In genomic region chr17:17829816-17830535, GRCm38 (mm10) we compare ENCODE assay signal across 10 mouse cellular contexts. TPM values are rescaled to one million over a fixed set of nuclear protein-coding genes. Genes with fewer than 3 reads are reported as not detected.
DNase-seq lines count a peak whose midpoint lies in the region; ATAC-seq and TF ChIP-seq lines count a peak whose summit lies in the region.
"Had no signal": no experiment of that assay in that cellular context is flagged by ENCODE, and none has a peak within 500 bp of the region (broad histone marks: within the 10 kb centered on the region; RNA-seq: fewer than 3 reads in every experiment).

No protein-coding gene starts in this region.

- 65% methylated on average over 23 of the region's 23 CpGs for WGBS in liver, embryonic 12.5 days (ENCODE audit: insufficient replicate concordance)
- 77% methylated on average over 18 of the region's 23 CpGs for WGBS in liver, postnatal 0 days (ENCODE audit: insufficient replicate concordance)
- WGBS in embryonic facial prominence, embryonic 14.5 days = 40% methylated on average over 12 of the region's 23 CpGs
- 47% methylated on average over 23 of the region's 23 CpGs for WGBS in hindbrain, postnatal 0 days
- WGBS in neural tube, embryonic 13.5 days = 42% methylated on average over 22 of the region's 23 CpGs

- H3K36me3 ChIP-seq in liver, embryonic 12.5 days = peaks cover 5% of the 10 kb centered on the region; the same call in 1 of the 2 replicates
- no peaks in the 10 kb centered on the region for H3K36me3 ChIP-seq in liver, postnatal 0 days (replicated peaks; ENCODE audit: insufficient read depth, low read length)
- peaks cover 40% of the 10 kb centered on the region for H3K36me3 ChIP-seq in embryonic facial prominence, embryonic 14.5 days (ENCODE audit: control insufficient read depth, insufficient read depth, low read length)
- peaks cover 6% of the 10 kb centered on the region for H3K36me3 ChIP-seq in hindbrain, postnatal 0 days (ENCODE audit: insufficient read depth, low read length)
- H3K36me3 ChIP-seq in neural tube, embryonic 13.5 days = peaks cover 34% of the 10 kb centered on the region

- H3K27ac ChIP-seq in liver, embryonic 12.5 days = no peak overlapping the region
- no peak overlapping the region for H3K27ac ChIP-seq in liver, postnatal 0 days (ENCODE audit: low read depth)
- H3K27ac ChIP-seq in embryonic facial prominence, embryonic 14.5 days (replicated peaks; ENCODE audit: low read depth, low read length) = peak overlapping the region; percentile 100
- peak overlapping the region; percentile 99 for H3K27ac ChIP-seq in hindbrain, postnatal 0 days
- H3K27ac ChIP-seq in neural tube, embryonic 13.5 days (replicated peaks) = peak overlapping the region; percentile 100

- no peaks in the 10 kb centered on the region for H3K9me3 ChIP-seq in liver, embryonic 12.5 days (replicated peaks)
- H3K9me3 ChIP-seq in liver, postnatal 0 days (ENCODE audit: low read length) = no peaks in the 10 kb centered on the region
- no peaks in the 10 kb centered on the region for H3K9me3 ChIP-seq in embryonic facial prominence, embryonic 14.5 days (ENCODE audit: control insufficient read depth, low read length)
- H3K9me3 ChIP-seq in hindbrain, postnatal 0 days (ENCODE audit: low read length) = no peaks in the 10 kb centered on the region
- no peaks in the 10 kb centered on the region for H3K9me3 ChIP-seq in neural tube, embryonic 13.5 days

- no peak for TF ChIP-seq CTCF in liver, postnatal 0 days (IDR thresholded peaks at IDR 0.05; ENCODE audit: low read depth)
- TF ChIP-seq CTCF in hindbrain, postnatal 0 days (IDR thresholded peaks at IDR 0.05; ENCODE audit: low read depth) = no peak

- ATAC-seq in liver, embryonic 12.5 days = no peak
- no peak for ATAC-seq in liver, postnatal 0 days
- ATAC-seq in embryonic facial prominence, embryonic 14.5 days (ENCODE audit: low read depth) = no peak
- no peak for ATAC-seq in hindbrain, postnatal 0 days
- no peak for ATAC-seq in neural tube, embryonic 13.5 days (ENCODE audit: low read depth)

- peaks cover 6% of the 10 kb centered on the region; the same call in 1 of the 2 replicates for H3K4me1 ChIP-seq in liver, embryonic 12.5 days
- peaks cover 7% of the 10 kb centered on the region for H3K4me1 ChIP-seq in liver, postnatal 0 days (ENCODE audit: insufficient read depth)
- peaks cover 33% of the 10 kb centered on the region for H3K4me1 ChIP-seq in embryonic facial prominence, embryonic 14.5 days (ENCODE audit: control insufficient read depth, insufficient read depth, low read length)
- peaks cover 16% of the 10 kb centered on the region for H3K4me1 ChIP-seq in hindbrain, postnatal 0 days (ENCODE audit: insufficient read depth, low read length)
- H3K4me1 ChIP-seq in neural tube, embryonic 13.5 days (replicated peaks) = peaks cover 58% of the 10 kb centered on the region

- H3K27me3 ChIP-seq in liver, embryonic 12.5 days (replicated peaks) = peaks cover 48% of the 10 kb centered on the region
- H3K27me3 ChIP-seq in liver, postnatal 0 days (ENCODE audit: insufficient read depth, low read length) = peaks cover 11% of the 10 kb centered on the region; the same call in 1 of the 2 replicates
- no peaks in the 10 kb centered on the region for H3K27me3 ChIP-seq in embryonic facial prominence, embryonic 14.5 days (replicated peaks; ENCODE audit: control insufficient read depth, insufficient read depth, low read length)
- no peaks in the 10 kb centered on the region for H3K27me3 ChIP-seq in hindbrain, postnatal 0 days (ENCODE audit: insufficient read depth, low read length)
- H3K27me3 ChIP-seq in neural tube, embryonic 13.5 days = no peaks in the 10 kb centered on the region

- H3K4me3 ChIP-seq in liver, embryonic 12.5 days = peak overlapping the region; percentile 58
- H3K4me3 ChIP-seq in liver, postnatal 0 days (ENCODE audit: low read depth, low read length) = no peak overlapping the region
- H3K4me3 ChIP-seq in embryonic facial prominence, embryonic 14.5 days (ENCODE audit: low read depth, low read length) = peak overlapping the region; percentile 77
- peak overlapping the region; percentile 87 for H3K4me3 ChIP-seq in hindbrain, postnatal 0 days (ENCODE audit: low read length)
- H3K4me3 ChIP-seq in neural tube, embryonic 13.5 days = peak overlapping the region; percentile 88

- TF ChIP-seq EP300 in liver, postnatal 0 days (IDR thresholded peaks at IDR 0.05; ENCODE audit: low read depth) = no peak

- DNase-seq in liver, postnatal 0 days = no peak
- no peak for DNase-seq in embryonic facial prominence, embryonic 14.5 days (ENCODE audit: low spot score)
- DNase-seq in hindbrain, postnatal 0 days (ENCODE audit: low spot score) = no peak
- no peak for DNase-seq in gastrocnemius, postnatal 14 days
- no peak for DNase-seq in spleen, postnatal 10 days (ENCODE audit: low spot score in 2 of 2)
- DNase-seq in gastrocnemius, postnatal 25 days = no peak

- H3K9ac ChIP-seq in liver, embryonic 12.5 days = 0 out of 2 replicates have a peak overlapping the region, but pooled peaks have one; percentile 4
- H3K9ac ChIP-seq in liver, postnatal 0 days (replicated peaks) = no peak overlapping the region
- H3K9ac ChIP-seq in embryonic facial prominence, embryonic 14.5 days (ENCODE audit: low read depth, low read length) = peak overlapping the region; percentile 87
- peak overlapping the region; percentile 89 for H3K9ac ChIP-seq in hindbrain, postnatal 0 days (replicated peaks; ENCODE audit: low read length)
- peak overlapping the region; percentile 99 for H3K9ac ChIP-seq in neural tube, embryonic 13.5 days

- intact Hi-C loops in gastrocnemius, postnatal 14 days (cut with DNase I; ENCODE audit: low total_unique reads) = no loop called here

- H3K4me2 ChIP-seq in liver, embryonic 12.5 days = peak overlapping the region; percentile 76
- no peak overlapping the region for H3K4me2 ChIP-seq in liver, postnatal 0 days (ENCODE audit: low read depth, low read length)
- H3K4me2 ChIP-seq in embryonic facial prominence, embryonic 14.5 days (ENCODE audit: low read depth, low read length) = peak overlapping the region; percentile 88
- H3K4me2 ChIP-seq in hindbrain, postnatal 0 days (ENCODE audit: low read depth, low read length) = peak overlapping the region; percentile 94
- H3K4me2 ChIP-seq in neural tube, embryonic 13.5 days = peak overlapping the region; percentile 94

RNA-seq across cellular contexts. Expression of gene Spaca6, which starts 3.0 kb away (rescaled TPM):
- polyA plus RNA-seq in liver, embryonic 12.5 days (2016; fragmentation: Nextera tagmentation; extraction: Ambion mirVana) = 5.6 and 6.4 TPM in 2 replicates
- polyA plus RNA-seq in liver, postnatal 0 days (2015; fragmentation: Nextera tagmentation; extraction: Ambion mirVana) = 2.1 and 3.1 TPM in 2 replicates
- polyA plus RNA-seq in embryonic facial prominence, embryonic 14.5 days (2014; fragmentation: Nextera tagmentation; extraction: Ambion mirVana) = 15.6 and 20.3 TPM in 2 replicates
- total RNA-seq in hindbrain, postnatal 0 days (2014; rRNA removed) = 22.8 and 29.8 TPM in 2 replicates
- polyA plus RNA-seq in hindbrain, postnatal 0 days (2015; fragmentation: Nextera tagmentation; extraction: Ambion mirVana) = 18.4 and 18.7 TPM in 2 replicates
- polyA plus RNA-seq in neural tube, embryonic 13.5 days (2015; fragmentation: Nextera tagmentation; extraction: Ambion mirVana) = 31.4 and 36.0 TPM in 2 replicates
- 1 to 10 TPM; 6.8 to 9.1 TPM for total RNA-seq in gastrocnemius, postnatal 14 days (2021)
- 10 to 100 TPM in 1 of 2 experiments, 1 to 10 TPM in 1; 7.0 to 15.8 TPM for total RNA-seq in gastrocnemius, postnatal 25 days (2021)

RNA-seq across cellular contexts. Expression of gene Has1, which starts 25.0 kb away (rescaled TPM):
- 0.13 and 0.14 TPM in 2 replicates for polyA plus RNA-seq in liver, embryonic 12.5 days (2016; fragmentation: Nextera tagmentation; extraction: Ambion mirVana)
- 0.08 and 0.09 TPM in 2 replicates for polyA plus RNA-seq in liver, postnatal 0 days (2015; fragmentation: Nextera tagmentation; extraction: Ambion mirVana)
- 1.0 and 1.7 TPM in 2 replicates for polyA plus RNA-seq in embryonic facial prominence, embryonic 14.5 days (2014; fragmentation: Nextera tagmentation; extraction: Ambion mirVana)
- total RNA-seq in hindbrain, postnatal 0 days (2014; rRNA removed) = 0.07 and 1.4 TPM in 2 replicates
- 1.1 and 1.2 TPM in 2 replicates for polyA plus RNA-seq in hindbrain, postnatal 0 days (2015; fragmentation: Nextera tagmentation; extraction: Ambion mirVana)
- 0.63 and 0.70 TPM in 2 replicates for polyA plus RNA-seq in neural tube, embryonic 13.5 days (2015; fragmentation: Nextera tagmentation; extraction: Ambion mirVana)
- total RNA-seq in gastrocnemius, postnatal 14 days (2021) = under 1 TPM in 1 of 2 experiments, not detected in 1; 0.09 TPM
- under 1 TPM; 0.15 to 0.40 TPM for total RNA-seq in gastrocnemius, postnatal 25 days (2021)
- total RNA-seq: neutrophil, adult 5-6 weeks had no signal

RNA-seq across cellular contexts. Expression of gene Fpr1, which starts 53.8 kb away (rescaled TPM):
- polyA plus RNA-seq in liver, embryonic 12.5 days (2016; fragmentation: Nextera tagmentation; extraction: Ambion mirVana) = 0.61 and 0.92 TPM in 2 replicates
- polyA plus RNA-seq in liver, postnatal 0 days (2015; fragmentation: Nextera tagmentation; extraction: Ambion mirVana) = 13.3 and 13.7 TPM in 2 replicates
- 0.30 and 0.89 TPM in 2 replicates for polyA plus RNA-seq in embryonic facial prominence, embryonic 14.5 days (2014; fragmentation: Nextera tagmentation; extraction: Ambion mirVana)
- total RNA-seq in hindbrain, postnatal 0 days (2014; rRNA removed) = not detected in 2 replicates
- not detected in 2 replicates for polyA plus RNA-seq in hindbrain, postnatal 0 days (2015; fragmentation: Nextera tagmentation; extraction: Ambion mirVana)
- 0.14 TPM in 1 of 2 replicates, not detected in the other for polyA plus RNA-seq in neural tube, embryonic 13.5 days (2015; fragmentation: Nextera tagmentation; extraction: Ambion mirVana)
- total RNA-seq in gastrocnemius, postnatal 14 days (2021) = not detected
- not detected for total RNA-seq in gastrocnemius, postnatal 25 days (2021)

RNA-seq across cellular contexts. Expression of gene Fpr2, which starts 57.6 kb away (rescaled TPM):
- polyA plus RNA-seq in liver, embryonic 12.5 days (2016; fragmentation: Nextera tagmentation; extraction: Ambion mirVana) = 0.25 and 0.32 TPM in 2 replicates
- polyA plus RNA-seq in liver, postnatal 0 days (2015; fragmentation: Nextera tagmentation; extraction: Ambion mirVana) = 9.3 and 10.3 TPM in 2 replicates
- 0.34 and 1.1 TPM in 2 replicates for polyA plus RNA-seq in embryonic facial prominence, embryonic 14.5 days (2014; fragmentation: Nextera tagmentation; extraction: Ambion mirVana)
- total RNA-seq in hindbrain, postnatal 0 days (2014; rRNA removed) = 1.5 TPM in 1 of 2 replicates, not detected in the other
- polyA plus RNA-seq in hindbrain, postnatal 0 days (2015; fragmentation: Nextera tagmentation; extraction: Ambion mirVana) = 0.32 and 0.41 TPM in 2 replicates
- polyA plus RNA-seq in neural tube, embryonic 13.5 days (2015; fragmentation: Nextera tagmentation; extraction: Ambion mirVana) = 0.28 TPM in 1 of 2 replicates, not detected in the other
- not detected for total RNA-seq in gastrocnemius, postnatal 14 days (2021)
- total RNA-seq in gastrocnemius, postnatal 25 days (2021) = not detected

RNA-seq across cellular contexts. Expression of gene Fpr3, which starts 57.7 kb away (rescaled TPM):
- not detected in 2 replicates for polyA plus RNA-seq in liver, embryonic 12.5 days (2016; fragmentation: Nextera tagmentation; extraction: Ambion mirVana)
- polyA plus RNA-seq in liver, postnatal 0 days (2015; fragmentation: Nextera tagmentation; extraction: Ambion mirVana) = not detected in 2 replicates
- polyA plus RNA-seq in embryonic facial prominence, embryonic 14.5 days (2014; fragmentation: Nextera tagmentation; extraction: Ambion mirVana) = not detected in 2 replicates
- total RNA-seq in hindbrain, postnatal 0 days (2014; rRNA removed) = not detected in 2 replicates
- polyA plus RNA-seq in hindbrain, postnatal 0 days (2015; fragmentation: Nextera tagmentation; extraction: Ambion mirVana) = not detected in 2 replicates
- not detected in 2 replicates for polyA plus RNA-seq in neural tube, embryonic 13.5 days (2015; fragmentation: Nextera tagmentation; extraction: Ambion mirVana)
- total RNA-seq in gastrocnemius, postnatal 14 days (2021) = not detected
- not detected for total RNA-seq in gastrocnemius, postnatal 25 days (2021)
- total RNA-seq: neutrophil, adult 5-6 weeks had no signal
- polyA plus RNA-seq: gonadal fat pad, adult 2 months had no signal

Comparison
In these comparisons a context has a peak if more than half of its experiments do, and no peak if none do; other contexts are left out.
1. H3K27ac ChIP-seq: peak in embryonic facial prominence, embryonic 14.5 days (single experiment), hindbrain, postnatal 0 days (single experiment) and neural tube, embryonic 13.5 days (single experiment); none in liver, embryonic 12.5 days (single experiment) and liver, postnatal 0 days (single experiment).